Mouse (Mus musculus) spleen, postnatal 4 days (tissue): ENCODE results near the gene Ambra1.

Experiments used
- DNase-seq, 2 experiments: peaks; one replicate each; pipeline ENCODE4 v3.0.0; 2022; ENCODE audit warnings: low spot score in 2 of 2

The Ambra1 gene

GRCm38 (mm10) chr2:91934826-91935525, 205.0 kb downstream of the Ambra1 start:
- no peak for DNase-seq

- no peak for DNase-seq
These were observed 206.2 kb downstream of the Ambra1 start for GRCm38 (mm10) chr2:91936154-91936553.

GRCm38 (mm10) chr2:91939303-91939935, 209.5 kb downstream of the Ambra1 start:
- no peak for DNase-seq

- no peak for DNase-seq
These were observed 212.4 kb downstream of the Ambra1 start for GRCm38 (mm10) chr2:91942356-91942755.

GRCm38 (mm10) chr2:91944170-91944950, 214.4 kb downstream of the Ambra1 start:
- peak; percentile 79 to 92 for DNase-seq

GRCm38 (mm10) chr2:91945483-91945882, 215.5 kb downstream of the Ambra1 start, which contains the start of gene Gm9821:
Gene Gm9821, plus strand, starts transcription at chr2:91945703.
- no peak for DNase-seq

- DNase-seq, result no peak
These were observed 216.9 kb downstream of the Ambra1 start for GRCm38 (mm10) chr2:91946836-91947235.

- DNase-seq, result no peak
These were observed 217.6 kb downstream of the Ambra1 start for GRCm38 (mm10) chr2:91947397-91948150.

- no peak for DNase-seq
These were observed 218.2 kb downstream of the Ambra1 start for GRCm38 (mm10) chr2:91948151-91948509.

- DNase-seq, result no peak
These were observed 218.9 kb downstream of the Ambra1 start for GRCm38 (mm10) chr2:91948792-91949241.

- no peak for DNase-seq
These were observed 219.7 kb downstream of the Ambra1 start for GRCm38 (mm10) chr2:91949411-91950274.

GRCm38 (mm10) chr2:91950275-91951085, 220.5 kb downstream of the Ambra1 start:
- peak in 1 of 2 experiments; percentile 61 for DNase-seq

GRCm38 (mm10) chr2:91953825-91954224, 223.9 kb downstream of the Ambra1 start:
- DNase-seq, result no peak

- no peak for DNase-seq
These were observed 225.2 kb downstream of the Ambra1 start for GRCm38 (mm10) chr2:91955121-91955591.

- DNase-seq, result no peak
These were observed 225.9 kb downstream of the Ambra1 start for GRCm38 (mm10) chr2:91955875-91956274.

- no peak for DNase-seq
These were observed 227.2 kb downstream of the Ambra1 start for GRCm38 (mm10) chr2:91957096-91957495.

GRCm38 (mm10) chr2:91958049-91958448, 228.1 kb downstream of the Ambra1 start:
- no peak for DNase-seq

GRCm38 (mm10) chr2:91958701-91959457, 228.9 kb downstream of the Ambra1 start:
- peak; percentile 62 to 80 for DNase-seq
